Mouse (Mus musculus): ENCODE data around the gene Cplane1. TPM values are rescaled to one million over a fixed set of nuclear protein-coding genes. Genes with fewer than 3 reads are reported as not detected.
"Not testable (repeated sequence)": the region's sequence is repeated elsewhere in the genome, so short reads cannot be mapped to it uniquely, and the experiment has no call there.

Gene Cplane1
- polyA plus RNA-seq, 1 experiment from 2014 or later: 34.8 TPM

DNA sequence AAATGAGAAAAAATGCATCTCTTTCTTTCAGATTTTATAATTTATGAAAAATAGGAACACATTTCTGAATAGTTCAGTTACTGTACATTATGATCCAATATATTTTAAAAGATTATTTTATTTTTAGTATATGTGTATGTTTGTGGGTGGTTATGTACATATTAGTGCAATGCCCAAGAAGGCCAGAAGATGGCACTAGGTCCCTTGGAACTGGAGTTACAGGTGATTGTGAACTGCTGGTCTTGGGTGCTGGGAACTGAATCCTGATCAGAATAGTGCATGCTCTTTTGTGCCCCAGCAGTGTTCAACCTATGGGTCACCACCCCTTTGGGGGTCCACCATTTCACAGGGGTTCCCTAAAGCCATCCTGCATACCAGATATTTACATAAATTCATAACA, 31.4 kb downstream of the Cplane1 start:
- H3K4me2 ChIP-seq (ENCODE audit: low read depth, low read length): no peak overlapping the region
- ATAC-seq (ENCODE audit: low read depth): no peak
- no peaks in the 10 kb centered on the region for H3K27me3 ChIP-seq (ENCODE audit: control insufficient read depth, insufficient read depth, low read length)
- H3K9me3 ChIP-seq (ENCODE audit: control insufficient read depth, low read length): no peaks in the 10 kb centered on the region
- no peaks in the 10 kb centered on the region for H3K4me1 ChIP-seq (ENCODE audit: control insufficient read depth, insufficient read depth, low read length)
- H3K9ac ChIP-seq (replicated peaks; ENCODE audit: low read depth, low read length): no peak overlapping the region
- no peak overlapping the region for H3K27ac ChIP-seq (ENCODE audit: low read depth, low read length)
- no peak overlapping the region for H3K4me3 ChIP-seq (ENCODE audit: low read depth, low read length)
- H3K36me3 ChIP-seq (ENCODE audit: control insufficient read depth, insufficient read depth, low read length): peaks cover 58% of the 10 kb centered on the region

DNA sequence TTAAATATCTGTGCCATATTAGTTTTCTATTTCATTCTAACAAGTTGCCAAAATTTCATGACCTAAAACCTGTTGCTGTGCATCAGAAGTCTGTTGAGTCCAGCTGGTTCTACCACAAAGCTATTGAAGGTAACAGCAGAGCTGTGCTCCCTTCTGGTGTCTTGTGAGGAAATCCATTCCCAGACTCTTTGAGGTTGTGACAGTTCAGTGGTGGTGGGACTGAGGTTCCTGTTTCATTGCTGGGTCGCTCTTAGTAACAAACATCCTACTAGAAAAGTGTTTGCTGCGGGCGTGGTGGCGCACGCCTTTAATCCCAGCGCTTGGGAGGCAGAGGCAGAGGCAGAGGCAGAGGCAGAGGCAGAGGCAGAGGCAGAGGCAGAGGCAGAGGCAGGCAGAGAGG, 39.5 kb downstream of the Cplane1 start:
- ATAC-seq (ENCODE audit: low read depth): no peak
- H3K4me1 ChIP-seq (ENCODE audit: control insufficient read depth, insufficient read depth, low read length): no peaks in the 10 kb centered on the region
- H3K27ac ChIP-seq (ENCODE audit: low read depth, low read length): no peak overlapping the region
- H3K36me3 ChIP-seq (ENCODE audit: control insufficient read depth, insufficient read depth, low read length): peaks cover 18% of the 10 kb centered on the region
- no peaks in the 10 kb centered on the region for H3K9me3 ChIP-seq (ENCODE audit: control insufficient read depth, low read length)
- WGBS: 93% methylated on average over 6 of the region's 6 CpGs
- H3K4me2 ChIP-seq (ENCODE audit: low read depth, low read length): no peak overlapping the region
- no peak overlapping the region for H3K9ac ChIP-seq (replicated peaks; ENCODE audit: low read depth, low read length)
- H3K27me3 ChIP-seq (ENCODE audit: control insufficient read depth, insufficient read depth, low read length): no peaks in the 10 kb centered on the region
- H3K4me3 ChIP-seq (ENCODE audit: low read depth, low read length): no peak overlapping the region

DNA sequence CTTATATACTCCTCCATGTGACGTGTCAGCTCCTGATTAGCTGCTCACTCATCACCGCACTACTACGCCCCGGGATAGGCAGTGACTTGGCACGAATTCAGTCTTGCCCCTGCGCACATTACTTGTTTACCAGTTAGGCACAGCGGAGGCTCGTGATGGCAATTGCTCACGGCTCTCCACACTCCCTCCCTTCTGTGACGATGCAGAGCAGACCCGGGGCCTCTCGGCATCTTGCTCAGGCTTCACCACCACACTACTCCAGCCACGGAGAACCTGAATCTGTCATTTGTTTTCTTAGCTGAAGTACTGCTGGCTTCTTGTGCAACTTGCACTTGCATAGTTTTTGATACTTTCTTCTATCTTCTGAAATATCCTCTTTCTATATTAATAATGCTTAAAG, 45.9 kb downstream of the Cplane1 start:
- Histone ChIP-seq H3K36me3 (ENCODE audit: control insufficient read depth, insufficient read depth, low read length) (peaks cover 54% of the 10 kb centered on the region), H3K4me3 (ENCODE audit: low read depth, low read length) (no peak overlapping the region), H3K4me1 (ENCODE audit: control insufficient read depth, insufficient read depth, low read length) (no peaks in the 10 kb centered on the region), H3K9ac (replicated peaks; ENCODE audit: low read depth, low read length) (no peak overlapping the region), H3K27me3 (ENCODE audit: control insufficient read depth, insufficient read depth, low read length) (no peaks in the 10 kb centered on the region), H3K9me3 (ENCODE audit: control insufficient read depth, low read length) (no peaks in the 10 kb centered on the region), H3K27ac (ENCODE audit: low read depth, low read length) (no peak overlapping the region), H3K4me2 (ENCODE audit: low read depth, low read length) (no peak overlapping the region)
- WGBS: 94% methylated on average over 13 of the region's 13 CpGs
- no peak for ATAC-seq (ENCODE audit: low read depth)

DNA sequence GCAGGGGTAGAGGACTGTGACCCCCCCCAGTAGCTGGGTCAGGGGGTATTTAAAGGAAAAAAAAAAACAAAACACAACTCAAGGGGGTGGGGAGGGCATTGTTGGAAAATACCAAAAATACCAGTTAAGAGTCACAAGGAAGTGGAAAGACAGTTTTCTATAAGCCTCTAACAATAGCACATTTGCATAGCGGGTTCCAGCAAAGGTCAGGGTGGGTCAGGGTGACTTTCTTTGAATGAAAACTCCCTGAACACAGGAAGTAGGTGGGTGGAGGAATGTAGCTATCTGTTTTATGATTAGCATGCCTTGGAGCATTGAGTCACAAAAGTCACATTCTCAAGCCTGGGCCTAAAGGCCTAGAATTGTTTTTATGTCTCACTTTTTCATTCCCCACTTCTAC, 65.3 kb downstream of the Cplane1 start:
- not testable (repeated sequence) for H3K27me3 ChIP-seq (ENCODE audit: control insufficient read depth, insufficient read depth, low read length); H3K9ac ChIP-seq (replicated peaks; ENCODE audit: low read depth, low read length); ATAC-seq (ENCODE audit: low read depth); H3K27ac ChIP-seq (ENCODE audit: low read depth, low read length); H3K4me3 ChIP-seq (ENCODE audit: low read depth, low read length); H3K4me1 ChIP-seq (ENCODE audit: control insufficient read depth, insufficient read depth, low read length); H3K9me3 ChIP-seq (ENCODE audit: control insufficient read depth, low read length); H3K4me2 ChIP-seq (ENCODE audit: low read depth, low read length)
- H3K36me3 ChIP-seq (ENCODE audit: control insufficient read depth, insufficient read depth, low read length): peaks cover 68% of the 10 kb centered on the region
- WGBS: 88% methylated on average over 1 of the region's 1 CpGs

DNA sequence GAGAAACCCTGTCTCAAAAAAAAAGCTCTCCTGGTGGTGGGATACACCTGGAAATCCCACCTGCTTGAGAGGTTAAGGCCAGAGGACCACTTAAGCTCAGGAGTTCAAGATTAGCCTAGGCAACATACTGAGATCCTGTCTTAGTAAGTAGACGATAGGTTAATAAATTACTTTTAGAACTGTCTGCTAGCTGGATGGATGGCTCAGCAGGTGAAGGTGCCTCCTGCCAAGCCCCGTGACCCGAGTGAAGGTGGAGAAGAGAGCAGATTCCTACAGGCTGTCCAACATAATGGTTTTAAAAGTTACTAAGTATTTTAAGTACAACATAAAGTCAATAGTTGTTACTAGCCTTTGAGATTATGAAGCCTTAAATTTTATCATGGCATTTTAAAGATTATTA, 97.0 kb downstream of the Cplane1 start:
- Histone ChIP-seq H3K9me3 (ENCODE audit: control insufficient read depth, low read length) (no peaks in the 10 kb centered on the region), H3K27me3 (ENCODE audit: control insufficient read depth, insufficient read depth, low read length) (no peaks in the 10 kb centered on the region), H3K4me2 (ENCODE audit: low read depth, low read length) (no peak overlapping the region), H3K4me1 (ENCODE audit: control insufficient read depth, insufficient read depth, low read length) (no peaks in the 10 kb centered on the region), H3K36me3 (ENCODE audit: control insufficient read depth, insufficient read depth, low read length) (peaks cover 59% of the 10 kb centered on the region), H3K9ac (replicated peaks; ENCODE audit: low read depth, low read length) (no peak overlapping the region), H3K27ac (ENCODE audit: low read depth, low read length) (no peak overlapping the region), H3K4me3 (ENCODE audit: low read depth, low read length) (no peak overlapping the region)
- 85% methylated on average over 3 of the region's 3 CpGs for WGBS
- ATAC-seq (ENCODE audit: low read depth): no peak

DNA sequence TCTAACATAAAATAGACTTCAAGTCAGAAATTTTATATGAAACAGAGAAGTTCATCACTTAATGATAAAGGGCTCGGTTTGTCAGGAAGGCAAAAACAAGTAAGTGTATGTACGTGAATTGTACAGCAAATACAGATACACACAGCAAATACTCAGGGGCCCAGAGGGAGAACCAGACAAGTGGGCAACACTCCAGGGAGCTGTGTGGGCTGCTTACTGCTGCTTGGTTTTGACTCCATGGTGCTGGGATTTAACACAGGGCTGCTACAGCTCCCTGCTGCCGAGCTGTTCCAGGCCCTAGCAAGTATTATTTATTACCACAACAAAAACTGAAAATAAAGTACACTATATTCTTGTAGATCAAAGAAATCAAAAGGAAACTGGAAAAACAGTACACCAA, 98.3 kb downstream of the Cplane1 start:
- H3K4me3 ChIP-seq (ENCODE audit: low read depth, low read length): no peak overlapping the region
- H3K4me1 ChIP-seq (ENCODE audit: control insufficient read depth, insufficient read depth, low read length): no peaks in the 10 kb centered on the region
- H3K36me3 ChIP-seq (ENCODE audit: control insufficient read depth, insufficient read depth, low read length): peaks cover 70% of the 10 kb centered on the region
- no peak overlapping the region for H3K27ac ChIP-seq (ENCODE audit: low read depth, low read length)
- H3K4me2 ChIP-seq (ENCODE audit: low read depth, low read length): no peak overlapping the region
- no peak overlapping the region for H3K9ac ChIP-seq (replicated peaks; ENCODE audit: low read depth, low read length)
- no peaks in the 10 kb centered on the region for H3K27me3 ChIP-seq (ENCODE audit: control insufficient read depth, insufficient read depth, low read length)
- ATAC-seq (ENCODE audit: low read depth): no peak
- H3K9me3 ChIP-seq (ENCODE audit: control insufficient read depth, low read length): no peaks in the 10 kb centered on the region
- 94% methylated on average over 3 of the region's 3 CpGs for WGBS

DNA sequence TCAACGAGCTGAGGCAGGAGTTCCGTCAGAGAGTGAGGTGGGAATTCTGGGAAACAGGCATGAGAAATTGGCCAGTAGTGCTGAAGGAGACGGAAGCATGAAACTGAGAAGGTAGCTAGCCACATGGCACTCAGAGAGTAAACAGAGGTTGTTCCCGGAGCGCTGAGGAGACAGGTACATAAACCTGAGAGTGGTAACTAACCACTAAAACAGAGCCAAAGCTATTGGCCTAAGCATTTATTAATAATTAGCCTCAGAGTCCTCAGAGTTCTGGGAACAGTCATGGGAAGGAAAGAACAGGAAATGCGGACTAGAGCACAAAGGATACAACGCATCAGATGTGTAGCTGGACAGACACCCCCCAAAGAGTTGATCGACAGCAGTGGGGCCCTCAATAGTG, 99.3 kb downstream of the Cplane1 start:
- 91% methylated on average over 8 of the region's 8 CpGs for WGBS
- H3K36me3 ChIP-seq (ENCODE audit: control insufficient read depth, insufficient read depth, low read length): peaks cover 67% of the 10 kb centered on the region
- no peaks in the 10 kb centered on the region for H3K9me3 ChIP-seq (ENCODE audit: control insufficient read depth, low read length)
- no peak overlapping the region for H3K9ac ChIP-seq (replicated peaks; ENCODE audit: low read depth, low read length)
- H3K27me3 ChIP-seq (ENCODE audit: control insufficient read depth, insufficient read depth, low read length): no peaks in the 10 kb centered on the region
- H3K27ac ChIP-seq (ENCODE audit: low read depth, low read length): no peak overlapping the region
- no peak for ATAC-seq (ENCODE audit: low read depth)
- no peaks in the 10 kb centered on the region for H3K4me1 ChIP-seq (ENCODE audit: control insufficient read depth, insufficient read depth, low read length)
- H3K4me3 ChIP-seq (ENCODE audit: low read depth, low read length): no peak overlapping the region
- H3K4me2 ChIP-seq (ENCODE audit: low read depth, low read length): no peak overlapping the region

DNA sequence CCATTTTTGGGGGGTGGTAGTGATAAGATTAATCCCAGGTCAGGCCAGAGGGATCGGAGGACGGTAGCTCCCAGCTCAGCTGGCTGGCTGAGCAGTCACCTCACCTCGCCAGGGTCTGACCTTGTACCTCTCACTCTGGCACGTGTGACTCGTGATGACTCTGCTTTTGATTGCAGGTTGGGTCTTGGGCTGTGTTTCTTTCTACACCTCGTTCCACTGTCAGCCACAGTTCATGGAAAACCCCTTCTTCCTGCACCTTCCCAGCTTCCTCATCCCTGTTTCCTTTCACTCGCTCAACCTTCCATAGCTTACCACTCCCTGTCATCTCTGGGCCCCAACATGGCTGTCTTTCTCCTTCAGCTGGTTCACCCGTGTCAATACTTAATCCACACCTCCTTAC, 103.0 kb downstream of the Cplane1 start:
- no peak overlapping the region for H3K27ac ChIP-seq (ENCODE audit: low read depth, low read length)
- H3K4me2 ChIP-seq (ENCODE audit: low read depth, low read length): no peak overlapping the region
- no peak overlapping the region for H3K4me3 ChIP-seq (ENCODE audit: low read depth, low read length)
- peaks cover 42% of the 10 kb centered on the region for H3K36me3 ChIP-seq (ENCODE audit: control insufficient read depth, insufficient read depth, low read length)
- 93% methylated on average over 8 of the region's 8 CpGs for WGBS
- H3K4me1 ChIP-seq (ENCODE audit: control insufficient read depth, insufficient read depth, low read length): no peaks in the 10 kb centered on the region
- no peak overlapping the region for H3K9ac ChIP-seq (replicated peaks; ENCODE audit: low read depth, low read length)
- H3K27me3 ChIP-seq (ENCODE audit: control insufficient read depth, insufficient read depth, low read length): no peaks in the 10 kb centered on the region
- no peaks in the 10 kb centered on the region for H3K9me3 ChIP-seq (ENCODE audit: control insufficient read depth, low read length)
- ATAC-seq (ENCODE audit: low read depth): no peak

DNA sequence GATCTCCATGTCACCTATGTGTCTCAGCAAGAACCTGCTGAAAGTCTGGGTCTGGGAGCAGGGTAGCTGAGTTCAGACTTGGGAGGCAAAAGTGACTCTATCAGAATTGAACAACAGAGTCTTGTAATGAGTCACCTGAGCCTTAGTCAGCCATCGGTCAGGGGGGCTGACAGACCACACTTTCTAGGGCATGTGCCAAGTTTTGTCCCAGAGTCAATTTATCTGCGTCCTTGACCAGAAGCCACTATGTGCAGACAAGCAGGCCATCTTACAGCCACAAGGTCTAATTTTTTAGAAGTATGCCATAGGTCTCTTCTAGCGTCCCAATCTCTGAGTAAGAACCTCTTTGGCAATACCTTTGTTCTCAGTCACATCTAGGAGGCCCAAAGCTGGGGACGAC, 109.0 kb downstream of the Cplane1 start:
- not testable (repeated sequence) for H3K4me3 ChIP-seq (ENCODE audit: low read depth, low read length); H3K27ac ChIP-seq (ENCODE audit: low read depth, low read length); H3K27me3 ChIP-seq (ENCODE audit: control insufficient read depth, insufficient read depth, low read length); H3K9ac ChIP-seq (replicated peaks; ENCODE audit: low read depth, low read length); ATAC-seq (ENCODE audit: low read depth); H3K36me3 ChIP-seq (ENCODE audit: control insufficient read depth, insufficient read depth, low read length); H3K4me2 ChIP-seq (ENCODE audit: low read depth, low read length); H3K4me1 ChIP-seq (ENCODE audit: control insufficient read depth, insufficient read depth, low read length); H3K9me3 ChIP-seq (ENCODE audit: control insufficient read depth, low read length)
- WGBS: 93% methylated on average over 4 of the region's 4 CpGs

DNA sequence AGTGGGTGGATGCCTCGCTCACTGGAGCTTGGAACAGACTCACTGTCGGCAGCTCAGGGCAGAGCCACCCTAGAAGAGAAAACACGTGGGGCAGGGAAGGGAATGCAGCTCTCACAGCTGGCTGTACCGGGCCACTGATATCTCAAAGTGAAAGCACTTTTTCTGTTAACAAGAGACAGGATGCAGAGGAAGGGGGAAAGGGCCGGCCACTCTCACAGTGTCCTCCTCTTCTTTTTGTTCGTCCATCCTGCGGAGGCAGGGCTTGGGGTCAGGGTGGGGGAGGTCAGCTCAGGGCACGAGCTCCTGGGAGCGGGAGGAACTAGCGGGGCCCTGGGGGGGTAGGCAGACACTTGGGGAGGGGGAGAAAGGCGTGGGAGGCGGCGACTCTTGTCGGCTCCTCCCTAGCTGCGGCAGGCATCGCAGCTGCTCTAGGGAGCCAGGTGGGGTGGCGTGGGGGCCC, 110.4 kb downstream of the Cplane1 start:
- no peaks in the 10 kb centered on the region for H3K4me1 ChIP-seq (ENCODE audit: control insufficient read depth, insufficient read depth, low read length)
- H3K4me2 ChIP-seq (ENCODE audit: low read depth, low read length): peak overlapping the region; percentile 41
- peak overlapping the region; percentile 12; the same call in 1 of the 2 replicates for H3K4me3 ChIP-seq (ENCODE audit: low read depth, low read length)
- no peaks in the 10 kb centered on the region for H3K9me3 ChIP-seq (ENCODE audit: control insufficient read depth, low read length)
- H3K27me3 ChIP-seq (ENCODE audit: control insufficient read depth, insufficient read depth, low read length): no peaks in the 10 kb centered on the region
- no peak overlapping the region for H3K9ac ChIP-seq (replicated peaks; ENCODE audit: low read depth, low read length)
- no peaks in the 10 kb centered on the region for H3K36me3 ChIP-seq (ENCODE audit: control insufficient read depth, insufficient read depth, low read length)
- WGBS: 43% methylated on average over 14 of the region's 17 CpGs
- no peak for ATAC-seq (ENCODE audit: low read depth)
- H3K27ac ChIP-seq (ENCODE audit: low read depth, low read length): no peak overlapping the region
